Mouse (Mus musculus) testis, adult 2 months (tissue): ENCODE measurements around the gene Pik3cd.

Experiments
- CTCF ChIP-seq: fragments of 200-500 bp; IDR thresholded peaks from 2 replicates; pipeline ENCODE4 v1.5.1; 2012; ENCODE audit warnings: low read depth, mild to moderate bottlenecking, inconsistent platforms, low read length, moderate library complexity; ENCODE audit not compliant: control insufficient read depth, insufficient read depth, insufficient replicate concordance
- POLR2A ChIP-seq: fragments of 200-500 bp; IDR thresholded peaks from 2 replicates; pipeline ENCODE4 v1.6.1; 2012; ENCODE audit warnings: low read depth, mild to moderate bottlenecking, inconsistent platforms, low read length, moderate library complexity; ENCODE audit not compliant: control insufficient read depth

DNA sequence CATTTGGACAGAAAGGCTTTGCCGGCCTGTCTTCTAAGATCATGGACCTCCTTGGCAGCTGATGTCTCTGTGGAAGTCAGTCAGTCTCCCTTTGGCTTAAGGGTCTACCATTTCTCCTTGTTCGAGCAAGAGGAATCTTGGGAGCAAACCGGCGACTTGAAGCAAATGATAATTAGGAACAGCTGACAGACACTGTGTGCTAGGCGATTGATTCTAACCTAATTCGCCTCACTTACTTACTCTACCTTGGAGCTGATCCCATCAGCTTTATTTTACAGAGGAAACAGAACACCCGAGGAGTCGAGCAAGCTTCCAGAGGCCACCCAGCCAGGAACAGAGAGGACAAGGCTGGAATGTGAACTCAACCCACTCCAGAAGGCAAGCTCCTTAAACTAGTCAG lies 11.0 kb downstream of the Pik3cd start:
- TF ChIP-seq POLR2A (no peak), CTCF (no peak)
